Mouse (Mus musculus) forelimb bud, embryonic 11.5 days (tissue): ENCODE data around the gene Gm3327.
"Not testable (repeated sequence)": the region's sequence is repeated elsewhere in the genome, so short reads cannot be mapped to it uniquely, and the experiment has no call there.

Experiments
- DNase-seq: peaks from one replicate; pipeline ENCODE4 v3.0.0-alpha.2; 2012; ENCODE audit warnings: low read depth, low spot score

Gene Gm3327

DNA sequence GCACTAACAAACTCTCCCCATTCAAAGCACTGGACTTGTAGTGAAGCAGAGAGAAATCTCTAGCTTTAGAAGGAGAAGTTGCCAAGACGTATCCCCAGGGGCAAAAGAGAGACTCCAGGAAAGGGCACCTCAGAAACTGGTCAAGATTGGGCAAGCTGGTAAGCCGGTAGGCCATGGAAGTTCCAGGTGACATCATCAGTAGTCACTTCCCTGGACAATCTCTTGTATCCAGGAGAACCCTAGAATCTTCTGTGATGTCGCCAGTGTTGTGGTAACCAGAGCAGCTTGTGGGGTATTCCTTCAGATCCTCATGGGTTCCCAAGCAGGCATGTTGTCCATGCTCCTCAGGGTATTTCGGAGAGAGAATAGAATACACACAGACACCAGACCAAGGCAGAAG is at the start of gene Gm3327:
Gm3327 (plus strand) TSS at position 301 of the 400 bp plus-strand sequence.
- DNase-seq = not testable (repeated sequence)

DNA sequence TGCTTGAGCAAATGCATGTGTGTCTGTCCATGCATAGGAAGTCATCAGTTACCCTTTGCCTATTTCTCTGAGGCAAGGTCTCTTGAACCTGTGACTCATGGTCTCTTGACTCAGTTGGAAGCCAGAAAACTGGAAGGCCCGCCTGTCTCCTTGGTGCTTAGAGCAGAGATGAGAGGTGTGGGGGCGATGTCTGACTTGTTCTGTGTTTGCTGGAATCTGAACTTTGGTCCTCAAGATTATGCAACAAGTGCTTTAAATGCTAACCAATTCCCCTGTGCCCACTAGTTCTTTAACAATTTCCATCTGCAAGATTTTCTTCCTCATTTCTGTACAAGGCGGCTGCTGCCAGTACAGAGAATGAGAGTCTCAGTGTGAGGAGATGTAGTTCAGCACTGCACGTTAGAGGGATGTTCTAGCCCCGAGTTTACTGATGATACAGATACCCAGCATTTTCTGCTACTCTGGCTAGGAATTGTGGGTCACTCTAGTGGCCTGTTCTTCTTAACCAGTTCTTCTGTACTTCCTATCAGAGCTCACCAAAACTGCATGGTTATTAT is 45.8 kb upstream of the Gm3327 start:
- DNase-seq = not testable (repeated sequence)

DNA sequence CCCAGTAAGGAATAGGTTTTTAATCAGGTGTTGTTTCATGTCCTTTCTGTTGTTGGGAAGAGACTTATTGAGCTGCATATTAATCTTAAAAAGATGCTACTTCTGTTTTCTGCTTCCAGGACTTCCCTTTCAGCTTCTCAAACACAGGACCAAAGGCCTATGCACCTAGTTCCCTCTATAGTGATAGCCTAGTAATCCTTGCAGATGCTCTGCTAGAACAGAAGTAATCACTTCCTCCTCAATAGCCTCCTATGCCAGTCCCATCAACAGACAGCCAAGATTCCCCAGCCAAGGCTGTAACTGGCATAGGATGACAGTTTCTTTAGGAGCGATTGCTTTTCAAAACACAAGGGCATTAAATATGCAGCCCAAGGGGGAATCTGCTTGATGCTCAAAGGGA is 37.1 kb upstream of the Gm3327 start:
- not testable (repeated sequence) for DNase-seq

DNA sequence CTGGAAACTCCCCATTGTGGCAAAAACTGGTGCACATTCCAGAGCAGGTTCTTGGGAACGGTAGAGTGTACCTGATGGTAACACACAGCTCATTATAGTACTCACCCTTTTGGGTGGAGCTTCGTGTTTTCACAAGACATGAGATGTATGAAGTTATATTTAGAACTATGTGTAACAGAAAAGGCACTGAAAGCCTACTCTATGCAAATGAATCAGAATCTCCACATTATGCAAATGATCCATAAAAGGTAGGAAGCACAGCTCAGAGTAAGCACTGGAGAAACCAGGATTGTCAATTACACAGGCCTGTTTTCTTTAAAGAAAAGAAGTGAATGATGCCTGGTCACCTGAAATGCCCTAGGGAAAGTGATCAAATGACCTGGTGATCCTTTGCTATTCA is 36.1 kb upstream of the Gm3327 start:
- not testable (repeated sequence) for DNase-seq

DNA sequence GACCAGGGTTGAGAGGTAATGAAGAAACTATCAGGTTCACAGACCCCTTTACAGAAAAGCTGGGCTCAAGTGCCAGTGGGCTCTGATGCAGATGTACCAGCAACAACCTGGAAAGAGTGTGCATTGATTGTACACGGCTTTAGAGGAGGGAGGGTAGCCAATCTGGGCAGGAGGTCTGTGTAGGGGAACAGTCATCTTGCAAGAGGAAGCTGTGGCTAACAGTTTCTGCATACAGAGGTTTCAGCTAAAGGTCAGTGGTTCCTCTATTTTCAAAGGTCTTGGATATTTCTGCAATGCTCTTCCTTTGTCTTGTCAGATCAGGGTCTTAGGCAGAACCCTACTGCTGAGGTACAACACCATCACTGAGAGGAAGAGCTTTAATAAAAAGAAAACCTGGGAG is 32.1 kb upstream of the Gm3327 start:
- not testable (repeated sequence) for DNase-seq

DNA sequence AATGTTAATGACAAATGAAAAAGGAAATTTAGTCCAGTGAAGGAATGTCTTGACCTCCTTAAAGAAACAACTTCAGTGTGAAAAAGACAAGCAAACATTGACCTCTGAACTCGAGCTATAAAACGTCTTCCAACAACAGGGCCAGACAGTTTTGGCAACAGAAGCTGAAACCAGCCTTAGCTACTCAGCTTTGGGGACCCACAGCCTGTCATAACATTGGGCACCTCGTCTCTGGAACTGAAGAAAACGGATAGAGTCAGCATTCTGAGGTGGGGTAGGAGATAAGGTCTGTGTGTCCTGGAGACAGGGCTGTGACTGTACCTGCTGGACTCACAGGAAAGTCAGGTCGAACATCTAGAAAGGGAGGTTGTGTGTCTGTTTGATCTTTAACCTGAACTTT is 29.2 kb upstream of the Gm3327 start:
- not testable (repeated sequence) for DNase-seq

DNA sequence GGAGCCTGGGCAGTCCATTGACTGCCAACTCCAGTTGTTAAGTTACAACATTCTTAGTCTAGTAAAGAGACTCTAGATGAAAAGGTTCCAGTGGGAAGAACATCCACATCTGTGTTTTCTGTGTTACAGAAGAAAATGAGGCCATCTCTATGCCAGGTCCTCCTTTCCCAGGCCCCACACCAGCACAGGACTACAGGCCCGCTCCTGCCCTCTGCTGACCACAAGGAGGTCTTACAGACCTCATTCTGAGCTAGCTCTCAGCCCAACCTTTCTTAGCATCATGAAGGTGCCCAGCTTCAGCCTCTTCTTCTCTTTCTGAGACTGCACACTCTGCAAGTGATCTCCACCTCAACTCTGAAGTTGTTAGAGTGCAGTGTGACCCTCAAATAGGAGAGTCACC is 23.6 kb upstream of the Gm3327 start:
- not testable (repeated sequence) for DNase-seq

DNA sequence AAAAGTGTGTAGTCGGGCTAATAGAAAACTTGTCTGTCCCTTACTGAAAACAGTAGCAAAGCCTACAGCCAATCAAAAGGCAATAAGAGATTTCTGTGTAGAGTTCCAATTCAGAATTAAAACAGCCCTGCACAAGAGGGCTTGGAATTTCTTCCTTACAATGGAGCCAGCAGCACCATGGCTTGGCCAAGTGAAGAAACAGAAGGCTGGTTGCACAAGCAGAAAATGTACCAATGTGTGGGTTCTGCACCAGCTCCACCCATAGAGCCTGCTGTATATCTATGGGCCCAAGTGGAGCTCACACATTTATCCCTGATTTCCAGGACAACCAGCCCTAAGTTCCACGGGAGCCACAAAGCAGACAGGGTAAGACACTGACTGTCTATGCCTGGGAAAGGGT is 21.3 kb upstream of the Gm3327 start, which contains the start of gene Ear2:
Ear2 (plus strand) TSS at position 301 of the 400 bp plus-strand sequence.
- DNase-seq = not testable (repeated sequence)

DNA sequence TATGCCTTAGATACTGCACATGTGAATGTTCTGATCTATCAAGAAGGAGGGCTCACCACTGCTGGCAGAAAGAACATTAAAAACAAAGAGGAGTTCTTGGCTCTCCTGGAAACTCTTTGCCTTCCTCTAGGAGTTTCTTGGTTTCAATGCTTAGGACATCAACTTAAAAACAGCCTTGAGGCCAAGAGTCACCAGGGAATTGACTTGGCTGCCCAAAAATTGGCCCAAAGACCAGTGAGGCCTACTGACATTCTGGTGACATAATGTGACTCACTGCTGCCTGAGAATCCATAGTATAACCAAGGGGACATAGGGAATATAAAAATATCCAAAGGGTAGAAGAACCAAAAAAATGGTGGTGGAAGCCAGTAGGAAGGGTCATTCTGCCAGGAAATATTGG is 12.7 kb upstream of the Gm3327 start:
- DNase-seq = no peak
